Mouse (Mus musculus): ENCODE results near the gene Gm9918. TPM values are rescaled to one million over a fixed set of nuclear protein-coding genes. Genes with fewer than 3 reads are reported as not detected.

The Gm9918 gene
- total RNA-seq, 2 experiments from 2014 or later = not detected

DNA sequence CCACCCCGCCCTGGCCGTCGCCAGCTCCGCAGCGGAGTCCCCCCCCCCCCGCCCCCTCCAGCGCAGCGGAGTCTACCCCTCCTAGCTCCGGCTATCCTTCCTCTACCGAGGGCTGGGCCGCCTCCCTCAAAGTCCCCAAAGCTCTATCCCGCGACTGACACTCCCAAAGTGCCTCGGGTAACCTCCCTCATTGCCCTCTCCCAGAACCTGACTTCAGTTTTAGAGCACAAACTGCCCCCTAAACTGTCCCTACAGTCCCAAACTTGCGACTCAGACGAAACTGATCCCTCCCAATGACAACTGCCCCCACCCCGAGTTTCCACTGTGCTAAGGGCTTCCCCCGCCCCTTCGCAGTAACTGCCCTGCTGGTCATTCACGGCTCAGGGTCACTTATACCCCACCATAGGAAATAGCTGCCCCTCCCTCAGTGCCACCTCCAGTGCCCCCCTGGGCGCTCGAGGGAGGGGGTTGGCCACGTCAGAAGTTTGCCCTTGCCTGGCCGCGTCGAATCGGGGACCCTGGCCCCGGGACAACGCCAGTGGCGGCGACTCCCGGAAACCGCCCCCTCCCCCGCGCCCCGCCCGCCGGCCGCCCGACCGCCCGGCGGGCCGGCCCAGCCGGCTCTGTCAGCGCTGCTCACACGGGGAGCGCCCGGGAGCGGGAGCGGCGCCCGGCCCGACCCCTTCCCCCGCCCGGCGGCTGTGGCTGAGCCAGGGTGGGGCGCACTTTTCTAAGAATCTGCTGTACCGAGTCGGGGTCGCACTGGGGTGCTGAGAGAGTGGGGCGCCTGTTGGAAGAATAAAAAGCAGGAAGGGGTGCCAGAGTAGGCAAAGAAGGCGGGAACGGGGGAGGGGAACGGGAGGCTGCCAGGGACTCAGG, 22.9 kb upstream of the Gm9918 start:
- Histone ChIP-seq H3K4me3 (peak overlapping the region; percentile 76), H3K27ac (peak overlapping the region; percentile 99)
- intact Hi-C loops (cut with DNase I) = no loop called here
- no peak; the same call in 1 of the 2 replicates for TF ChIP-seq CTCF (IDR thresholded peaks at IDR 0.05)
- peak; percentile 86 for DNase-seq

DNA sequence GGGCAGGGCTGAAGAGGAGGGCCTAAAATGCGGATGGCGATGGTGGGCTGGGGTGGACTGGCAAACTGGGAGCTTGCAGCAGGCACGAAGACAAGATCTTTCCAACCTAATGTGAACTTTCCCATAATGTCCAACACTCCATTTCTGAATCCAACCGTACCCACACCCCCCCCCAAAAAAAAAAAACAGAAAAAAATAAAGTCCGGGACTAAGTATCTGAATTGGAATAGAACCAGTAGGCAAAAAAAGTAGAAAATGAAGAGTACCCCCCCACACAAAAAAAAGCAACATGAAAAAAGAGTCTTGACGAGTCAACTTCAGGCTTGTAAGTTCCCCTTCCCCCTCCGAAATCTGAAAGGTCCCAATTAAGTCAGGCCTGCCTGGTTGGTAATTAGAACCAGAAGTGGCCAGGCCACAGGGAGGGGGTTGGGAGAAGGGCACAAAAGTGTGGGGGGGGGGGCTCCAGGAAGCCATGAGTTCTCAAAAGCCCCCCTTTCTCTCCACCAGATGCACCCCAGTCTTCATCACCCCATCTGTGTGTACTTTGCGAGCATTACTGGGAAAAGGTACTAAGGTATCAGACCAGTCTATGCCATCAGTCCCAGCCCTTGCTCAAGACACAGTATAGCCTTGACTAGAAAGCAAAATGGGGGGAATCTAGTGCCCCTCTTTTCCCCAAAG, 22.1 kb upstream of the Gm9918 start:
- no peak for DNase-seq
- intact Hi-C loops (cut with DNase I) = no loop called here
- TF ChIP-seq CTCF (IDR thresholded peaks at IDR 0.05) = no peak
- Histone ChIP-seq H3K27ac (peak overlapping the region; percentile 99), H3K4me3 (peak overlapping the region; percentile 76)

DNA sequence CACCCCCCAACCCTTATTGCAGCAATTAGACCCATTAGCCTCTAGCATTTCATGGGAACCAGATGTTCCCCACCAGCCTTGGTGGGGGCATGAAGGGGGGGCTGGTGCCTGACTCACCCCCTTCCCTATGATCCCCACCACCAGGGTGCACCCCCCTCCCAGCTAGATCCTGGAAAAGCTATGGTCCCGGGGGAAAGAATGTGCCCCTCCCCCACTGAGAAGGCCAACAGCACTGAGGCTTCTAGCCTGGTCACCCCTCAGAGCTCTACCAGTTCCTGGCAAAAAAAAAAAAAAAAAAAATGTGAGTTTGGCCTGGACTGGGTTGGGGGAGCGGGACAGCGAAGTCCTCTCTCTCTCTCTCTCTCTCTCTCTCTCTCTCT, 21.6 kb upstream of the Gm9918 start:
- H3K27ac ChIP-seq = peak overlapping the region; percentile 99
- no peak for DNase-seq
- intact Hi-C loops (cut with DNase I) = no loop called here
- TF ChIP-seq CTCF (IDR thresholded peaks at IDR 0.05) = no peak
- H3K4me3 ChIP-seq = peak overlapping the region; percentile 76

DNA sequence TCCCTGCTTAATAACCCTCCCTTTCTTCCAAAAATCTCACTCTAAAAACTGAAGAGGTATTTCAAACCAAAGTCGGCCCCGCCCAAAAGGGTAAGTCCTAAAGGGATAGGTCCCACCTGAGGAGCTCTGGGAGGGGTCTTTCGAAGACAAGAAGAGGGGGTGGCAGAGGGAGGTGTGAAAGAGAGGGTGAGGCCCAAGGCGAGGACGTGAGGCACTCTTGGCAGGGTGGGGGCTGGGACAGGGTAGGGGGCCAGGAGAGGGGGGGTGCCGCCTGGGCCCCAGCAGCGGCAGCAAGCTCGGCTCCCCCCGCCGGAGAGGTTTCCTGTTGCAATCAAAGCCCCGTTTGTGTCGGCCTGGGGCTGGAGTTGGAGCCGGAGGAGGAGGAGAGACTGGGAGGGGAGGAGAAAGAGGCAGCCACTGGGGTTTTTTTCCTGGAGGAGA, 21.1 kb upstream of the Gm9918 start:
- peak; percentile 60 for DNase-seq
- intact Hi-C loops (cut with DNase I) = no loop called here

DNA sequence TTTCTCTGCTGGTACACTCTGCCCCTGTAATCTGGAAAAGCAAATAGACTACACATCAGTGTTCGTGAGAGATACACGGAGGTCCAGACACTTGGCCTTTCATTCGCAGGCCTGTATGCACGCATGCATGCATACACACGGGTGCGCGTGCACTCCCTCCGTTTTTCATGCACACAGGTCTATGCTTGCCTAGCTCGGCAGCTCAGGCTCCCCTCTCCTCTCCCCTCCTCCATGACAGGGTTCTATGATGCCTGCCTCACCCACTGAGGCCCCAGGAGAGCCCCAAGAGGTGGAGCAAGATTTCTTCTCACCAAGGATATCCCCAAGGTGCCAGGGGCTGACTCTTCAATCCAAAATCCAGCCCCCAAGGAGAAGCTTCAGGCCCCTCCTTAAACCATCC, 20.4 kb upstream of the Gm9918 start:
- intact Hi-C loops (cut with DNase I) = no loop called here
- no peak for TF ChIP-seq CTCF (IDR thresholded peaks at IDR 0.05)

More for the DNA sequence above, 21.1 kb upstream of the Gm9918 start:
- H3K4me3 ChIP-seq = peak overlapping the region; percentile 57
- H3K27ac ChIP-seq = peak overlapping the region; percentile 99
- TF ChIP-seq CTCF (IDR thresholded peaks at IDR 0.05) = no peak

DNA sequence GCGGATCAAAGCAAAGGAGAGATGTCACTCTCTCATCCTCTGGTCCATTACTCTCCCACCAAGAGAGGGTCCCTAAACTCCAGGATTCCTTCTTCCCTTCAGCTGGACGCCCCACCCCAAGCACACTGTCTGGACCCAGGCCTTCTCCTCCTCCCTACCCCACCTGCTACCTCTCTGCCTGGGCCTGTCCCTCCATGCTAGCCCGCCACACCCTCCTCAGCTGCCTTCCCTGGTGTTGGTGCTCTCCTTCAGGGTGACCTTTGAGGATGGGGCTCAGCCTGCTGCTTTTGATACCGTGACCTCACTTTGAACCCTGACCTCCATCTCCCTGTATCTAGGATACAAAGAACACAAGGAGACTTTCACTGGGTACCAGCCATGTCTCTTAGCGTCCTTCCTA, 19.8 kb upstream of the Gm9918 start:
- no peak overlapping the region for H3K27ac ChIP-seq
- no peak for TF ChIP-seq CTCF (IDR thresholded peaks at IDR 0.05)
- DNase-seq = no peak
- no peak overlapping the region for H3K4me3 ChIP-seq
- intact Hi-C loops (cut with DNase I) = no loop called here

More for the DNA sequence above, 20.4 kb upstream of the Gm9918 start:
- H3K27ac ChIP-seq = peak overlapping the region; percentile 99
- H3K4me3 ChIP-seq = no peak overlapping the region
- no peak for DNase-seq

DNA sequence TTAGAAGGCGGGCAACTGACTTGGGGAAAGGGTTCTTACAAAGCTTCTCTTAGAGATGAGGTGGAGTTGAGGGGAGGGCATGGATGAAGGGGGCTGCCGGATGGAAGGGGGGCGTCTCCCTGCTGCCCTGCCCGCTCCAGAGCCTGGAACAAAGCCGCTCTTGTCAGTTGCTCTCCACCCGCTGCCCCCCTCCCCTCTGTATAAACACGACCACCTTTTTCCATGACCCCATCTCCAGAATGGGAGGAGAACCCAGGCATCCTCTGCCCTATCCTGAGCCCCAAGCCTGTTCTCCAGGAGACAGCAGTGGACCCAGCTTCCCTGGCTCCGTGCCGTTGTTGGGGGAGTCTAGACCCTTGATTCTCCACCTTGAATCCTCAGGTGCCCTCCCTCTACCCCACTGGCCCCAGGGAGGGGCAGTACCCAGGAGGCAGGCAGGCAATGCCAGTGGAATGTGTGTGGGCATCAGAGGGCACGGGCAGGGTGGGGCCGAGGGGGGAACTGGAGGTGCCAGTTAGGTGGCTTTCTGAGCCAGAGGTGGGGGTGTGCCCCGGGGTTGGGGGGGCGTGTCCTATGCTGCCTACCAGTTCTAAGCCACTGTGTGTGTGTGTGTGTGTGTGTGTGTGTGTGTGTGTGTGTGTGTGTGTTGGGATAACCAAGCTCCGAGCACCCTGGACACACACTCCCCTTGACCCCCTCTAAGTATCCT, 14.7 kb upstream of the Gm9918 start:
- peak overlapping the region; percentile 72 for H3K4me3 ChIP-seq
- peak overlapping the region; percentile 88 for H3K27ac ChIP-seq
- intact Hi-C loops (cut with DNase I) = no loop called here
- DNase-seq = no peak
- TF ChIP-seq CTCF (IDR thresholded peaks at IDR 0.05) = no peak

DNA sequence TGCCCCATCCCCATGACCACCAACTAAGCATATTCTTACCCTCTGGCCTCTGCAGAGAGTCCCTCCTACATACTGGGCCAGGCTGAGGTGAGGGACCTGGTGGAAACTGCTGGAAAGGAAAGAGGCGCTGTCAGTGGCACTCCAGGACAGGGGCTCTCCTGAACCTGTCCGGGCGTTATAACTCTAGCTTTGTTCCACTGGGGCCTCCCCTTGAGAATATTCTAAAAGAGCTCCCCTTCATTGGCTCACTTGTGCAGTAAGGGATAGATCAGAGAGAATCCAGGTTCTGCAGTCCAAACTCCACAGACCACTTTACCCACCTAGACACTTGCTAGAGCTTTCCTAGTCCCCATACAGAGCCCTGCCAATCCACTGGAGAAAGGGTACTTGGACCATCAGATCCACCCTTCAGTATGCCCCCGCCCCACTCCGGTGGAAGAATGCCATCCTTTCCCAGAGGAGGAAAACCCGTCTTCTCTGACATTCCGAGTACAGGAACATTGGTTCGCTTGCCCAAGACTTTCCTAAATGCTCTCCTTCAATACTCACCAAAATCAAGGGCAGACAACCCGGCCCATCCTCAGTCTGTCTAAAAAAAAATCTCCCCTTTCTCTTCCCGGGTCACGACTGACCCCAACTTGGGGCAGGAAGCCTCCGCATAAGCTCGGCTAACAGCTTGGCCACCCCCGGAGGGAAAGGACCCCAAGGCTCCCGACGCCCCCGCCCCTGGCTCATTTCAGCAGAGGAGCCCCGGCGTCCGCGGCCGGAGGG, 13.7 kb upstream of the Gm9918 start:
- peak overlapping the region; percentile 88 for H3K27ac ChIP-seq
- peak overlapping the region; percentile 72 for H3K4me3 ChIP-seq
- intact Hi-C loops (cut with DNase I) = no loop called here
- no peak for TF ChIP-seq CTCF (IDR thresholded peaks at IDR 0.05)
- no peak for DNase-seq

DNA sequence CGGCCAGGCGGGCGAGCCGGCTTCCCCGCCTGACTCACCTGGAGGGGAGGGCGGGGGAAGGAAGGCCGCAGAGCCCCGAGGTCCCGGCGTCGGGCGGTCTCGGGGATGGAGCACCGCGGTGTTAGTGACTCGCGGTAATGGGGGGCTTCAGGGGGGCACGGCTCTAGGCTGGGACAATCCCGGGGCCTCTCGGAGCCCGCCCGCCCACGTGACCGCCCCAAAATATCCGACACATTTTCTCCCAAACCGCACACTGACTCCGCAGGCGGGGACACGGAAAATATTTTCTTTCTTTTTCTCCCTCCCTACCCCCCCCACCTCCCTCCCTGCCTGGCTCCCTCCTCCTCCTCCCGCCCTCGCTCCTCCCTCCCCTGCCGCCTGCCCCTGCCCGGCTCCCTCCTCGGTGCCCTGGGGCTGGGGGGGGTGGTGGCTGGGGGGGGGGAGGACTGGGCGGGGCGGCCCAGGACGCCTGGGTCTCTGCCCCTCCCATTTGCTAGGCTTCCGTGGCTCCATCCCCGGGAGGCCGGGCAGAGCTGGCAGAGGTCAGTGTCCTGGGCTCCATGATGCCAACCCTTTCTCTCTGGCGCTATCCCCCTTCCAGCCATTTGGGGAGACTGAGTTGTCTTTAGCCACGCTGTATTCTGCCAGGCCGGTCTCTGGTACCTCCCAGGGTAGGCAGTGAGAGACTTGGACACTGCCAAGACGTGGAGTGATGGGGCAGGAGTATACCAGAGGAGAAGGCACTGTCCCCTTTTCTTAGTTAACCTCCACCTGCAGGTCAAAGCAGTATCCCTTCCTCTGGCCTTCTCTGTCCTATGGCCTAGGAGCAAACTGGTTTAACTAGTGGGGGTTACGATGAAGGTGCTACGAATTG, 12.9 kb upstream of the Gm9918 start, which contains the start of gene Rarg:
Gene Rarg, minus strand, starts transcription at position 316 of the 874 bp plus-strand sequence.
- peak; percentile 77 for DNase-seq
- intact Hi-C loops (cut with DNase I) = no loop called here
- H3K4me3 ChIP-seq = peak within 1 kb of the TSS; percentile 72
- no peak for TF ChIP-seq CTCF (IDR thresholded peaks at IDR 0.05)
- H3K27ac ChIP-seq = peak within 1 kb of the TSS; percentile 88

DNA sequence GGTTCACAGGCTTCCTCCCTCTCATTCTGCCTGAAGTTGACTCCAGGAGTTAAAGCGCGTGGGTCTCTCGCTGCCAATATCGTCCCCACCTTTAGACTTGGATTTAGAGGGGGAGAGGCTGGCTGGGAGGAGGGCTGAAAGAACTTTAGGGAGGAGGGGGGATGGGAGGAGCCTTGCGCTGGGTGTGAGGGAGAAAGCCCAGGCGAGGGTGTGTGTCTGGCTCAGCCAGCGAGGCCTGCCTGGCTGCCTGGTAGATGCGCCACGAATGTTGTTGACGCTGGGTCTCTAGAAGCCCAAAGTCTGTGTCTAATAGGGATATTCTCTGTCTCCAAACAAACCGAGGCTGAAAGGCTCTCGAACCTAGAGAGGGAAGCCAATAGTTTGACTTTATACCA, 12.3 kb upstream of the Gm9918 start:
- peak; percentile 78 for DNase-seq
- intact Hi-C loops (cut with DNase I) = no loop called here
- Histone ChIP-seq H3K27ac (peak overlapping the region; percentile 88), H3K4me3 (peak overlapping the region; percentile 72)
- TF ChIP-seq CTCF (IDR thresholded peaks at IDR 0.05) = no peak

DNA sequence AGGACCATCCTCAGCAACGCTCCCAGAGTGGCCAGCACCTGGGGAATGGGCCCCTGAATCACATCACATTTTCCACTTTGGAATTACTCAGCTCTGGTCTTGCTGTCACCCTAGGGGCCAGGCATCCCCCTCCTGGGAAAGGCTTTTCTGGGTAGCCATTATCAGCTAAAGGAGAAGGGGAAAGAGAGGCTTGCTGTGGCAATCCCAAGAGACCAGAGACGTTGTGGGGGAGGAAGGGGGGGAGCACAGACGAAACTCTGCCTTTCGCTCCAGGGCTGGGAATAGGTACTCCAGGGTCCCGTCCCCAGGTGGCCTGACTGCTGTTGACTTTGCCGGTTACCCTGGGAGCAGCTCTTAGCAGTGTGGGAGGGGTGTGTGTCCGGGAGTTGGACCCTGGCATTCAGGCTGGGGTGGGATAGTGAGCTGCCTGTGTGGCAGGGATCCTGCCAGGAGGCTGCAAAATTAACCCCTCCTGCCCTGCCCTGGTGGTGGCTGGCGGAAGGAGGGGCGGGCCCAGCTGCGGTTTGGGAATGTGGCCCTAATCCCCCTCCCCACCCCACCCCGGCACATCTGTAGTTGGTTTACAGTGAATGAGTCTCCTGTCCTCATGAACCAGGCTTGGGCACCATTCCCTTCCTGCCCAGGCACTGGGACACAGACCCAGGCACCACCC, 11.6 kb upstream of the Gm9918 start:
- DNase-seq = peak; percentile 34
- Histone ChIP-seq H3K27ac (peak overlapping the region; percentile 88), H3K4me3 (peak overlapping the region; percentile 72)
- intact Hi-C loops (cut with DNase I) = no loop called here
- TF ChIP-seq CTCF (IDR thresholded peaks at IDR 0.05) = no peak

All from gastrocnemius, adult 2 months (tissue).